Mouse (Mus musculus) heart, embryonic 15.5 days (tissue): ENCODE data around the gene Twf2. TPM values are rescaled to one million over a fixed set of nuclear protein-coding genes. Genes with fewer than 3 reads are reported as not detected.

Experiments used
- ATAC-seq: fragments of 200-750 bp; cut with Nextera tagmentation; replicated peaks from 2 replicates; pipeline ENCODE4 v1.8.0; 2017; ENCODE audit warnings: low read depth, moderate TSS enrichment; ENCODE audit not compliant: insufficient number of reproducible peaks, insufficient read depth, low FRiP score
- H3K27ac ChIP-seq: fragments of 300-500 bp; sonication (generic); 2 replicates; pipeline ENCODE4 v1.5.1; 2015; ENCODE audit warnings: mild to moderate bottlenecking, inconsistent platforms
- H3K27me3 ChIP-seq: fragments of 300-500 bp; sonication (generic); 2 replicates; pipeline ENCODE4 v1.6.1; 2015; ENCODE audit warnings: inconsistent platforms
- H3K36me3 ChIP-seq: fragments of 300-500 bp; sonication (generic); 2 replicates; pipeline ENCODE4 v1.6.1; 2015; ENCODE audit warnings: mild to moderate bottlenecking, inconsistent platforms
- H3K4me1 ChIP-seq: fragments of 300-500 bp; sonication (generic); replicated peaks from 2 replicates; pipeline ENCODE4 v1.6.1; 2015; ENCODE audit warnings: inconsistent platforms
- H3K4me2 ChIP-seq: fragments of 300-500 bp; sonication (generic); 2 replicates; pipeline ENCODE4 v1.6.1; 2015; ENCODE audit warnings: inconsistent platforms, mild to moderate bottlenecking, moderate library complexity
- H3K4me3 ChIP-seq: fragments of 300-500 bp; sonication (generic); 2 replicates; pipeline ENCODE4 v1.5.1; 2015; ENCODE audit warnings: mild to moderate bottlenecking, inconsistent platforms
- H3K9ac ChIP-seq: fragments of 300-500 bp; sonication (generic); 2 replicates; pipeline ENCODE4 v1.6.1; 2015; ENCODE audit warnings: mild to moderate bottlenecking, inconsistent platforms
- H3K9me3 ChIP-seq: fragments of 300-500 bp; sonication (generic); replicated peaks from 2 replicates; pipeline ENCODE4 v1.6.1; 2016; ENCODE audit warnings: inconsistent platforms
- WGBS: fragments of 180-500 bp; shearing (Covaris S2); methylation state at CpG from one replicate; pipeline ENCODE4 v1.1.7; 2015; ENCODE audit warnings: mixed read lengths; 5-methylcytosine and 5-hydroxymethylcytosine counted together
- polyA plus RNA-seq: library from polyadenylated mRNA; unstranded; fragments of >200 nt; fragmentation: Nextera tagmentation; extraction: Ambion mirVana; gene quantifications from 2 replicates; pipeline ENCODE4 v1.2.1, GENCODE M21; 2015

The Twf2 gene
- polyA plus RNA-seq, 1 experiment from 2014 or later, result 46.7 TPM

- Histone ChIP-seq H3K4me2 (no peak overlapping the region), H3K4me1 (peaks cover 29% of the 10 kb centered on the region), H3K4me3 (no peak overlapping the region), H3K27me3 (no peaks in the 10 kb centered on the region), H3K27ac (peak overlapping the region; percentile 48), H3K36me3 (peaks cover 5% of the 10 kb centered on the region; the same call in 1 of the 2 replicates), H3K9me3 (no peaks in the 10 kb centered on the region), H3K9ac (no peak overlapping the region)
- WGBS, result 78% methylated on average over 11 of the region's 11 CpGs
- ATAC-seq, result no peak
These were observed 46.6 kb downstream of the Twf2 start for GRCm38 (mm10) chr9:106249550-106249949.

GRCm38 (mm10) chr9:106250245-106250644 is 47.3 kb downstream of the Twf2 start:
- Histone ChIP-seq H3K27me3 (no peaks in the 10 kb centered on the region), H3K9ac (no peak overlapping the region), H3K36me3 (peaks cover 2% of the 10 kb centered on the region; the same call in 1 of the 2 replicates), H3K4me3 (no peak overlapping the region), H3K4me1 (peaks cover 29% of the 10 kb centered on the region), H3K4me2 (no peak overlapping the region), H3K9me3 (no peaks in the 10 kb centered on the region), H3K27ac (peak overlapping the region; percentile 48)
- 40% methylated on average over 4 of the region's 4 CpGs for WGBS
- peak; percentile 61 for ATAC-seq

GRCm38 (mm10) chr9:106251066-106251465 is 48.2 kb downstream of the Twf2 start:
- ATAC-seq, result no peak
- Histone ChIP-seq H3K27ac (no peak overlapping the region; the same call in 1 of the 2 replicates), H3K27me3 (no peaks in the 10 kb centered on the region)

GRCm38 (mm10) chr9:106254001-106254400 is 51.1 kb downstream of the Twf2 start:
- no peak overlapping the region for H3K9ac ChIP-seq
- H3K4me1 ChIP-seq, result peaks cover 10% of the 10 kb centered on the region; the same call in 1 of the 2 replicates
- no peak overlapping the region for H3K4me2 ChIP-seq
- H3K36me3 ChIP-seq, result no peaks in the 10 kb centered on the region
- no peak overlapping the region for H3K4me3 ChIP-seq
- no peaks in the 10 kb centered on the region for H3K27me3 ChIP-seq
- no peaks in the 10 kb centered on the region for H3K9me3 ChIP-seq
- no peak for ATAC-seq
- WGBS, result 54% methylated on average over 2 of the region's 2 CpGs
- H3K27ac ChIP-seq, result no peak overlapping the region

More at GRCm38 (mm10) chr9:106251066-106251465, 48.2 kb downstream of the Twf2 start:
- no peak overlapping the region for H3K4me2 ChIP-seq
- no peaks in the 10 kb centered on the region for H3K9me3 ChIP-seq
- no peaks in the 10 kb centered on the region for H3K36me3 ChIP-seq
- WGBS, result 51% methylated on average over 8 of the region's 8 CpGs
- no peak overlapping the region for H3K9ac ChIP-seq
- peaks cover 27% of the 10 kb centered on the region for H3K4me1 ChIP-seq
- H3K4me3 ChIP-seq, result no peak overlapping the region

GRCm38 (mm10) chr9:106258412-106258811 is 55.5 kb downstream of the Twf2 start:
- no peak for ATAC-seq
- H3K9ac ChIP-seq, result no peak overlapping the region
- H3K27me3 ChIP-seq, result no peaks in the 10 kb centered on the region
- WGBS, result 65% methylated on average over 4 of the region's 4 CpGs
- no peak overlapping the region for H3K4me2 ChIP-seq
- H3K9me3 ChIP-seq, result no peaks in the 10 kb centered on the region
- no peak overlapping the region for H3K27ac ChIP-seq
- no peaks in the 10 kb centered on the region for H3K36me3 ChIP-seq
- H3K4me3 ChIP-seq, result no peak overlapping the region
- no peaks in the 10 kb centered on the region for H3K4me1 ChIP-seq

GRCm38 (mm10) chr9:106258990-106259389 is 56.1 kb downstream of the Twf2 start:
- H3K4me3 ChIP-seq, result no peak overlapping the region
- no peak for ATAC-seq
- no peak overlapping the region for H3K4me2 ChIP-seq
- no peaks in the 10 kb centered on the region for H3K27me3 ChIP-seq
- WGBS, result 60% methylated on average over 5 of the region's 5 CpGs
- H3K27ac ChIP-seq, result no peak overlapping the region
- no peaks in the 10 kb centered on the region for H3K36me3 ChIP-seq
- H3K4me1 ChIP-seq, result no peaks in the 10 kb centered on the region
- H3K9me3 ChIP-seq, result no peaks in the 10 kb centered on the region
- H3K9ac ChIP-seq, result no peak overlapping the region

GRCm38 (mm10) chr9:106261058-106261457 is 58.1 kb downstream of the Twf2 start:
- Histone ChIP-seq H3K27ac (no peak overlapping the region), H3K4me1 (no peaks in the 10 kb centered on the region), H3K4me2 (no peak overlapping the region), H3K9me3 (no peaks in the 10 kb centered on the region), H3K27me3 (no peaks in the 10 kb centered on the region), H3K36me3 (no peaks in the 10 kb centered on the region), H3K9ac (no peak overlapping the region), H3K4me3 (no peak overlapping the region)
- no peak for ATAC-seq
- 70% methylated on average over 6 of the region's 6 CpGs for WGBS

DNA sequence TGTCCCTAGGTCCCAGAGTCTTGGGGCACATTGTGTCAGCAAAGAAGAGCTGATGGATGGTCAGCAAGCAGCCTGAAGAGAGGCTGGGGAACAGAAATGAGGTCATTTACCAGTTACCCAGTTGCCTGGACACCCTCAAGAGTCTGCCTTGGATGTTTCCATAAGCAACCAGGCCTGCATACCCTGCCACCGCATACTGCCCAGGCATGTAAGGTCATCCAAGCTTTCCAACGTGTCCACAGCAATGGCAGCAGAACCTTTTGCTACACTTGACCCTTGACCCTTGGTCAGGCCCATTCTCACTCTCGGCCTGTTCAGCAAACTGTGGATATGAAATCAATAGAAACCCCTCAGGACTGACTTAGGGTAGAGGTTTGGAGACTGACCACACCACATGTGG is 58.6 kb downstream of the Twf2 start:
- 71% methylated on average over 3 of the region's 3 CpGs for WGBS
- no peaks in the 10 kb centered on the region for H3K9me3 ChIP-seq
- ATAC-seq, result no peak
- no peak overlapping the region for H3K27ac ChIP-seq
- no peaks in the 10 kb centered on the region for H3K4me1 ChIP-seq
- no peak overlapping the region for H3K9ac ChIP-seq
- H3K36me3 ChIP-seq, result no peaks in the 10 kb centered on the region
- no peak overlapping the region for H3K4me3 ChIP-seq
- H3K27me3 ChIP-seq, result no peaks in the 10 kb centered on the region
- H3K4me2 ChIP-seq, result no peak overlapping the region

- Histone ChIP-seq H3K27ac (no peak overlapping the region), H3K4me1 (no peaks in the 10 kb centered on the region), H3K4me3 (no peak overlapping the region), H3K27me3 (no peaks in the 10 kb centered on the region), H3K9ac (no peak overlapping the region), H3K4me2 (no peak overlapping the region), H3K9me3 (no peaks in the 10 kb centered on the region), H3K36me3 (no peaks in the 10 kb centered on the region)
- 69% methylated on average over 3 of the region's 3 CpGs for WGBS
- ATAC-seq, result no peak
These were observed 59.2 kb downstream of the Twf2 start for GRCm38 (mm10) chr9:106262075-106262474.

DNA sequence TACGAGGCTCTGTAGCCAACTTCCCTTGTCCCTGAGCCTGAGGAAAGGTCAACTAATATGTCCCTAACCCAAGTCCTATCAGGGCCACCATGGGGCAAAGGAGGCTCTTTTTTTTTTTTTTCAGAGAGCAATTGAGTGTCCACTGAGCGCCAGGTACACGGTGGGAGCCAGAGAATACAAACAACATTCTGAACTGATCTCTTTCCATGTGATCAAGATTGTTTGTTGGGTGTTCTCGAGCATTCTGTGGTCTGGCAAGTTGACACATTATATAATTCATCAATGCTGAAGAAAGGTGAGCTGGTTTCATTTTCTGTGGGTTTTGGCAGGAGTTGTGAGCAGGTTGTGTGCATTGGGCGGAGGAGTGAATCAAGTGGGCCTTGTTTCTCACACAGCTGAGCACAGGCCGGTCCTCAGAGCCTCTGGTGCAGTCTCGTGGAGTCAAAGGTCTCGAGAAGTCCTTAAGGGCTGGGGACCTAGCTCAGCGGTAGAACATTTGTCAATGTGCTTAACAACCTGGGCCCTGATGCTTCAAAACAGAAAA is 60.5 kb downstream of the Twf2 start:
- Histone ChIP-seq H3K9me3 (no peaks in the 10 kb centered on the region), H3K9ac (no peak overlapping the region), H3K4me2 (no peak overlapping the region), H3K4me1 (peaks cover 3% of the 10 kb centered on the region; the same call in 1 of the 2 replicates), H3K27me3 (no peaks in the 10 kb centered on the region), H3K27ac (no peak overlapping the region), H3K4me3 (no peak overlapping the region), H3K36me3 (no peaks in the 10 kb centered on the region)
- no peak for ATAC-seq
- 71% methylated on average over 9 of the region's 9 CpGs for WGBS
